Mouse (Mus musculus) heart, postnatal 25 days (tissue): ENCODE measurements around the gene Gm21962. TPM values are rescaled to one million over a fixed set of nuclear protein-coding genes. Genes with fewer than 3 reads are reported as not detected.

Source experiments
- DNase-seq: peaks from one replicate; pipeline ENCODE4 v3.0.0; 2022; ENCODE audit warnings: low spot score
- intact Hi-C: fragments of 180-260 bp; cut with DNase I; formaldehyde crosslinking; loops from one replicate; pipeline ENCODE4 v1.15.1; 2025
- microRNA-seq: library from miRNA; unstranded; fragments of <30 nt; microRNA quantifications from one replicate; pipeline ENCODE4 v1.2.0, GENCODE M21; 2022
- total RNA-seq, 2 experiments: library from RNA; stranded (reverse); gene quantifications; 2 replicates each; pipeline ENCODE4 v1.2.3; 2021

The Gm21962 gene
- total RNA-seq, 2 experiments from 2014 or later, result not detected

- intact Hi-C loops, result no loop called here
- no peak for DNase-seq
Measured at GRCm38 (mm10) chr3:137691503-137691902, 20.2 kb downstream of the Gm21962 start.

- DNase-seq, result no peak
- intact Hi-C loops, result no loop called here
Measured at GRCm38 (mm10) chr3:137715946-137716345, 44.6 kb downstream of the Gm21962 start.

DNA sequence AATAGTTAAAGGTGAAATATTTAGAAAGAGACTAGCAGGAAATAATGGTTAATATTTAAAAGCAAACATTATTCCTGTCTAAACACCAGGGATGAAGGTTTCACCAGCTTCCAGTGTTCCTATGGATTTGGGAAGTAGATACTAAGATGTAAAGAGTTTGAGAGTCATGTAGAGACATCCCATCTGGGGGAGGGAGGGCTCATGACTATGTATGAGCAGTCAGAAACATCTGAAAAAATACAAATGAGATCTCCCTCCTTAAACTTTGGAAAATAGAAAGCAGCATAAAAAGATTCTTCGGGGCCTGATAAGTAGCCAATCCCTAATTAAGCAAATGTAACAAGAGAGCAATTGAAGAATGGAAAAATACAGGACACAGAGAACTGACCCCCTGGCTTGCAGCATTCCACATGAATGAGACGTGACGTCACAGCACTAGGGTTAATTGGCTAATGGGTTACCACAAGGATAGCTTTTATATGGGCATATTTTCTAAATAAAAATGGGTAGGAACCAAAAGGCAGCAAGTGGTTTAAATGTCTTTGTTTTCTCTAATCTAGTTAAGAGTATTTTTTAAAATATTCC lies 45.3 kb downstream of the Gm21962 start:
- no peak for DNase-seq
- intact Hi-C loops, result no loop called here

Small RNAs within 50 kb of the gene (microRNA-seq; reads per million reads assigned to microRNA genes)
- not detected for gene Gm22468

Other genes with a start within 250 kb of the Gm21962 start
- 1 to 10 TPM; 2.5 to 4.3 TPM for gene Ddit4l, start 49.9 kb upstream of the Gm21962 start, total RNA-seq
- 10 to 100 TPM; 58.3 to 61.6 TPM for gene H2afz, start 193.0 kb downstream of the Gm21962 start, total RNA-seq
- gene Dnajb14, start 196.2 kb downstream of the Gm21962 start, total RNA-seq, result 10 to 100 TPM; 10.7 to 10.8 TPM
- gene Lamtor3, start 247.0 kb downstream of the Gm21962 start, total RNA-seq, result 10 to 100 TPM; 92.8 to 96.6 TPM